Mouse (Mus musculus) testis, adult 2 months (tissue): ENCODE data around the gene Relt. TPM values are rescaled to one million over a fixed set of nuclear protein-coding genes. Genes with fewer than 3 reads are reported as not detected.
A peak's percentile ranks its signal among the peaks of the same experiment; 100 is the strongest.

Experiments
- H3K27ac ChIP-seq: fragments of 200-500 bp; 2 replicates; pipeline ENCODE4 v1.5.1; 2012; ENCODE audit warnings: low read depth, low read length; ENCODE audit not compliant: control insufficient read depth, insufficient read depth
- H3K27me3 ChIP-seq: fragments of 200-500 bp; 2 replicates; pipeline ENCODE4 v1.6.1; 2012; ENCODE audit warnings: mild to moderate bottlenecking, low read length, moderate library complexity; ENCODE audit not compliant: control insufficient read depth, insufficient read depth
- H3K36me3 ChIP-seq: fragments of 200-500 bp; 2 replicates; pipeline ENCODE4 v1.6.1; 2012; ENCODE audit warnings: mild to moderate bottlenecking, low read length; ENCODE audit not compliant: control insufficient read depth, insufficient read depth
- H3K4me1 ChIP-seq: fragments of 200-500 bp; 2 replicates; pipeline ENCODE4 v1.6.1; 2012; ENCODE audit warnings: low read length; ENCODE audit not compliant: control insufficient read depth, insufficient read depth
- H3K4me3 ChIP-seq: fragments of 200-500 bp; 2 replicates; pipeline ENCODE4 v1.5.1; 2012; ENCODE audit warnings: low read depth, mild to moderate bottlenecking, low read length, moderate library complexity, mixed read lengths; ENCODE audit not compliant: control insufficient read depth
- CTCF ChIP-seq: fragments of 200-500 bp; IDR thresholded peaks from 2 replicates; pipeline ENCODE4 v1.5.1; 2012; ENCODE audit warnings: low read depth, mild to moderate bottlenecking, inconsistent platforms, low read length, moderate library complexity; ENCODE audit not compliant: control insufficient read depth, insufficient read depth, insufficient replicate concordance
- POLR2A ChIP-seq: fragments of 200-500 bp; IDR thresholded peaks from 2 replicates; pipeline ENCODE4 v1.6.1; 2012; ENCODE audit warnings: low read depth, mild to moderate bottlenecking, inconsistent platforms, low read length, moderate library complexity; ENCODE audit not compliant: control insufficient read depth
- polyA plus RNA-seq: library from polyadenylated mRNA; depleted of rRNA; stranded (reverse); fragments of >200 nt; gene quantifications from 2 replicates; pipeline ENCODE4 v1.2.3, GENCODE M21; 2012

Relt gene
- polyA plus RNA-seq, 1 experiment: 3.1 TPM

GRCm38 (mm10) chr7:100873197-100873596, 10.0 kb upstream of the Relt start:
- H3K4me1 ChIP-seq: no peaks in the 10 kb centered on the region
- H3K27me3 ChIP-seq: no peaks in the 10 kb centered on the region
- H3K4me3 ChIP-seq: no peak overlapping the region
- no peaks in the 10 kb centered on the region for H3K36me3 ChIP-seq
- no peak for TF ChIP-seq POLR2A
- no peak for TF ChIP-seq CTCF
- no peak overlapping the region for H3K27ac ChIP-seq

GRCm38 (mm10) chr7:100871892-100872291, 8.6 kb upstream of the Relt start:
- Histone ChIP-seq H3K27ac (no peak overlapping the region), H3K36me3 (no peaks in the 10 kb centered on the region), H3K4me3 (no peak overlapping the region), H3K27me3 (no peaks in the 10 kb centered on the region), H3K4me1 (no peaks in the 10 kb centered on the region)
- TF ChIP-seq POLR2A (no peak), CTCF (no peak)

- Histone ChIP-seq H3K36me3 (no peaks in the 10 kb centered on the region), H3K27ac (no peak overlapping the region)
Observed at GRCm38 (mm10) chr7:100871355-100871754, 8.1 kb upstream of the Relt start.

GRCm38 (mm10) chr7:100869877-100870629, 6.8 kb upstream of the Relt start:
- Histone ChIP-seq H3K27me3 (no peaks in the 10 kb centered on the region), H3K4me3 (no peak overlapping the region), H3K36me3 (no peaks in the 10 kb centered on the region), H3K4me1 (no peaks in the 10 kb centered on the region; the same call in 1 of the 2 replicates), H3K27ac (no peak overlapping the region)
- TF ChIP-seq POLR2A (no peak), CTCF (no peak)

More at GRCm38 (mm10) chr7:100871355-100871754, 8.1 kb upstream of the Relt start:
- no peak for TF ChIP-seq CTCF
- no peak for TF ChIP-seq POLR2A
- no peaks in the 10 kb centered on the region; the same call in 1 of the 2 replicates for H3K4me1 ChIP-seq
- H3K4me3 ChIP-seq: no peak overlapping the region
- H3K27me3 ChIP-seq: no peaks in the 10 kb centered on the region

- Histone ChIP-seq H3K4me3 (no peak overlapping the region), H3K36me3 (no peaks in the 10 kb centered on the region), H3K4me1 (peaks cover 3% of the 10 kb centered on the region), H3K27me3 (no peaks in the 10 kb centered on the region), H3K27ac (no peak overlapping the region)
- TF ChIP-seq POLR2A: no peak
- no peak for TF ChIP-seq CTCF
Observed at GRCm38 (mm10) chr7:100868551-100868950, 5.3 kb upstream of the Relt start.

GRCm38 (mm10) chr7:100867561-100867960, 4.3 kb upstream of the Relt start:
- Histone ChIP-seq H3K27ac (no peak overlapping the region), H3K27me3 (no peaks in the 10 kb centered on the region), H3K4me3 (no peak overlapping the region), H3K4me1 (peaks cover 5% of the 10 kb centered on the region), H3K36me3 (no peaks in the 10 kb centered on the region)
- TF ChIP-seq CTCF (no peak), POLR2A (no peak)

GRCm38 (mm10) chr7:100866675-100867074, 3.4 kb upstream of the Relt start:
- Histone ChIP-seq H3K4me3 (no peak overlapping the region), H3K36me3 (no peaks in the 10 kb centered on the region), H3K27ac (no peak overlapping the region), H3K4me1 (peaks cover 7% of the 10 kb centered on the region), H3K27me3 (no peaks in the 10 kb centered on the region)
- TF ChIP-seq CTCF (0 out of 2 replicates have a peak, but pooled peaks have one; percentile 3), POLR2A (no peak)
